Mouse (Mus musculus) thymus, adult 2 months (tissue): ENCODE measurements around the gene Rasa2.

Experiments used
- CTCF ChIP-seq: fragments of 200-500 bp; IDR thresholded peaks from 2 replicates; pipeline ENCODE4 v1.5.1; 2012; ENCODE audit warnings: mild to moderate bottlenecking, control low read depth, low read length, moderate library complexity, borderline replicate concordance; ENCODE audit not compliant: control insufficient read depth, poor library complexity, insufficient read depth; ENCODE audit errors: extremely low read depth
- POLR2A ChIP-seq: fragments of 200-500 bp; IDR thresholded peaks from 2 replicates; pipeline ENCODE4 v1.6.1; 2012; ENCODE audit warnings: mild to moderate bottlenecking, low read length, control low read depth, moderate library complexity; ENCODE audit not compliant: control insufficient read depth, poor library complexity, insufficient read depth; ENCODE audit errors: extremely low read depth

GRCm38 (mm10) chr9:96652763-96653162 is 21.3 kb upstream of the Rasa2 start:
- no peak for TF ChIP-seq POLR2A
- no peak for TF ChIP-seq CTCF
